Mouse (Mus musculus) liver, adult 2 months (tissue): Measurements from ENCODE around the gene Dusp18.
"Not testable (repeated sequence)": the region's sequence is repeated elsewhere in the genome, so short reads cannot be mapped to it uniquely, and the experiment has no call there.

Source experiments
- CTCF ChIP-seq: fragments of 200-500 bp; IDR thresholded peaks from 2 replicates; pipeline ENCODE4 v1.5.1; 2011; ENCODE audit warnings: low read depth, low read length, control low read depth
- POLR2A ChIP-seq: fragments of 200-500 bp; IDR thresholded peaks from 2 replicates; pipeline ENCODE4 v1.6.1; 2011; ENCODE audit warnings: low read length, control low read depth; ENCODE audit not compliant: insufficient read depth; ENCODE audit errors: extremely low read depth

GRCm38 (mm10) chr11:3911440-3911839 lies 16.4 kb downstream of the Dusp18 start:
- not testable (repeated sequence) for TF ChIP-seq POLR2A, CTCF
